Mouse (Mus musculus): ENCODE measurements around the gene Bank1. TPM values are rescaled to one million over a fixed set of nuclear protein-coding genes. Genes with fewer than 3 reads are reported as not detected.

Bank1 gene
- total RNA-seq, 2 experiments from 2014 or later, result 1.2 to 2.6 TPM

DNA sequence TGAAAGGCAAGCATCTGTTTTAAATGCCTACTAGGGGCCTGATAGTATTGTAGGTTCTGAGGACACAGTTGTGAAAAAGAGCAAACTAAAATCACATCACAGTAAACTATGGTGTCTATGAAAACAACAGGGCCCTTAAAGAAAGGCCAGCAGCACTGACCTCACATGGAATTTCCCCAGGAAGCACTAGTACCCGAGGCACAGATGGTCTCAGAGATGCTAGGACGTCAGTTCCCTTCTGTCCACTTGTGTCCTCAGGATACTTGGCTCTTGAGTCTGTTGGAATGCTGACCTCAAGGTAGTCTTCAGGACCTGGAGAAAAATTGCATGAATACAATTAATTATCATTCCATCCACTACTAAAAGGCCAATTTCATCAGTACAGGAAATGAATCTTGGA, 71.2 kb downstream of the Bank1 start:
- no peak for ATAC-seq (replicated peaks; ENCODE audit: poor library complexity)

DNA sequence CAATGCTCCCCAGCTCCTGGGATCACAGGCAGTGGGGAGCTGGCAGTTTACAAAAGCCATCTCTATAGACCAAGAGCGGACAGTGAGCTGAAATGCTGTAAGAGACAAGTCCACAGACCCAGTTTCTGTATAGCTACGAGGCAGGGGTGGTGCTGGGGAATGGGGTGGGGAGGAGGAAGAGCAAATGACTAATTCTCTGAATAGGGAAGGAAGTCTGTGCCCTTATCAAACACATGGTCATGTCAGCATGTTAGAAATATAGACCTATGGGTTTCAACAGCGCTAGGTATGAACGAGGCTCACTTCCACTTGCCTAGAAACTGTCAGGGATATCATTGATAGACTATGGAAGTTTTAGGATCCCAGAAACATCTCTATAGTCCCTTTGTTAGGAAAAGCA, 73.0 kb downstream of the Bank1 start:
- ATAC-seq (replicated peaks; ENCODE audit: poor library complexity), result peak; percentile 98

DNA sequence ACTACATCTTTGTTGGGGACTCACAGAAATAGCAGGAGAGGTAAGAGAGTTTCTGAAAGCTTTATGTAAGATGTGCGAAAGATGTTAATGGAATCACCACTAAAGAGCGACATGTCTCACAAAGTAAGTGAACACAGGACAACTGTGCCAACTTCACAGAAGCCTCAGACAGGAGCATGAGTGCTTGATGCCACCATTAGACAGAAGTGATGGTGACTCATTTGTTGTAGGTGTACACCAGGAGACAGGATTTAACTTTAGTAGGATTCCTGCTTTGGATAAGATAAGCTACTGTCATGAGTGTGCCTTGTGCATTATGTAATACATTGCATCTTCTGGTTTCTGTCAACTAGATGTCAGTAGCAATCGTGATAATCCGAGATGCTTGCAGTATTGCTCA, 74.3 kb downstream of the Bank1 start:
- no peak for ATAC-seq (replicated peaks; ENCODE audit: poor library complexity)

GRCm38 (mm10) chr3:136247331-136247730, 78.5 kb downstream of the Bank1 start:
- ATAC-seq (replicated peaks; ENCODE audit: poor library complexity), result peak; percentile 85

DNA sequence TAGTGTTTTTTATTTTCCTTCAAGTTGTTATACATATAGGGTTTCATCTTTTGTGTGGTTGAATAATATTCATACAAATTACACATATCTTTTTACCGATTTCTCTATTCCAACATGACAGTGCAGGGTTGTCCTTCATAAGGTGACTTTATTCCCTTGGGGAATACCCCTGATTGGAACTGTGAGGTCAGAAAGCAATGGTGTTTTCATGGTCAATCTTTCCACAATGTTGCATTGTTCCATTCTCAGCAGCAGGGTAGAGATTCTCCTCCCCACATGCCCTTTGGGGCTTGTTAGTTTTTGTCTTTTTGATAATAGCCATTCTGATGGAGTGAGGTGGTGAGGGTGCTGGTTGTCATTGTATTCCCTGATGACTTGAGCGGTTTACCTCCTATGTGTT, 80.9 kb downstream of the Bank1 start:
- no peak for ATAC-seq (replicated peaks; ENCODE audit: poor library complexity)

- no peak for ATAC-seq (replicated peaks; ENCODE audit: poor library complexity)
Measured at GRCm38 (mm10) chr3:136238790-136239189, 87.1 kb downstream of the Bank1 start.

- no peak for ATAC-seq (replicated peaks; ENCODE audit: poor library complexity)
Measured at GRCm38 (mm10) chr3:136233507-136233906, 92.4 kb downstream of the Bank1 start.

DNA sequence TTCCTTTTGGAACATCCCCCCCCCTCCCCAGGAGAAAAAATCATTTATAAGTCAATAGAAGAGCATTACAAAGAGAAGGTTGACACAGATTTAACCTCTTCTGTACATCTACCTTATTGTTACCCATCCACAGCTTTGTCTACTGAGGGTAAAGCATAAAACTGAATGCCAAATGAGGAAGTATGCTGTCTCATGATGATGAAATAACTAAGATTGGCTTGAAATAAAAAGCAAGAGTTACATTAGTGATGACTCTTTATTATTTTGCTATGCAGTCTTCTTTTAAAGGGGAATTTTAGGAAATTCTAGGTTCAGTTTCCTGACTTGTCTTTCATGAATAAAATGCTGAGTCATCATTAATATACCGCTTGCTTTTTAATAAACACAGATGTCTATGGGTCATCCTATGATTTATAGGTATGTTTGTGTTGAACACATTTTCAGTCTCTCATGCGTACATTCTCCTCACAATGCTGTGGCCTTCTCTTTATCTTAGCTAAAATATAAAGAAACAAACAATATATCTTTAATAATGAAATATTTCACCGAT, 95.2 kb downstream of the Bank1 start:
- ATAC-seq (replicated peaks; ENCODE audit: poor library complexity), result peak; percentile 85

GRCm38 (mm10) chr3:136189661-136190228, 136.1 kb downstream of the Bank1 start:
- ATAC-seq (replicated peaks; ENCODE audit: poor library complexity), result no peak

DNA sequence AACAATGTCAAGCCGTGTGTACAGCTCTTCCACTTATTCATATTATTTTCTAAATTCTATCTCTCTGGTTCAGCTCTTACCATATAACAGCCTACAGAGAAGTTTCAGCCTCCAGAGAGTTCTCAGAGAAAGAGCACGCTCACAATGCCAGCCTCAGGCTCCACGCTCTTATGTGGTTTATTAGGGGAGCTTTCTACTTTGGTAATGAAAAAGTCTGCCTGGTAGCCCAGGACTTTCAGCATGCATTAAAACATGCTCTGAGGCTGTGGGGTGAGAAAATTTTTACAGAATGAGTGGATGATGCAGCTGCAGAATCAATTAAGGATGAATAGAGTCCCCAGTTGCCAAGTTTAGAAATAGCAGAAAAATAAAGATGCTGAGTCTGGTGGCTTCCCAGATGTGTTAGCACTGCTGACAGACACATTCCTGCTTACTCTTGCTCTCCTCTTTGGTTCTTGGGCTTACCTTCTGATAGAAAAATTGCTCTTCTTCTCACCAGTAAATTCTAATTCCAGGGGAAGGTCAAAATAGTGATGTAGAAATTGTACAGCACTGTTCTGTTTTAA, 139.2 kb downstream of the Bank1 start:
- no peak for ATAC-seq (replicated peaks; ENCODE audit: poor library complexity)

DNA sequence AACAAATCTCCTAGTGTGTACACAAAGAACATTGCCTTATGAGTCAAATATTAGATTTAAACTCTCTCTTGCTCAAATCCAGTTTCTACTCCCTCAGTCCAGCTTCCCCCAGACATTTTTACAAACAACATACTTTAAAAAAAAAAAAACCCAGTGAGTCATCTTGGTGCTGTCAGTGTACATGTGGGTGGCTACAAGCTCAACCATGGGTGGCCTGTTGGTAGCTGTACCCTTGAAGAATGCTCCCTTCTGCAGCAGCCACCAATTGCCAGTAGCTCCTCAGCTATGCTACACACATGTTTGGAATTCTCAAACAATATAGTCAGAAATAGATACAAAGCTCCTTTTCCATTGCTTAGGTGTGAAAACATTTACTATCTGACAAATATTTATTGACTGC, 154.2 kb downstream of the Bank1 start:
- ATAC-seq (replicated peaks; ENCODE audit: poor library complexity), result no peak

GRCm38 (mm10) chr3:136168071-136168470, 157.8 kb downstream of the Bank1 start:
- ATAC-seq (replicated peaks; ENCODE audit: poor library complexity), result no peak

- no peak for ATAC-seq (replicated peaks; ENCODE audit: poor library complexity)
Measured at GRCm38 (mm10) chr3:136166671-136167070, 159.2 kb downstream of the Bank1 start.

DNA sequence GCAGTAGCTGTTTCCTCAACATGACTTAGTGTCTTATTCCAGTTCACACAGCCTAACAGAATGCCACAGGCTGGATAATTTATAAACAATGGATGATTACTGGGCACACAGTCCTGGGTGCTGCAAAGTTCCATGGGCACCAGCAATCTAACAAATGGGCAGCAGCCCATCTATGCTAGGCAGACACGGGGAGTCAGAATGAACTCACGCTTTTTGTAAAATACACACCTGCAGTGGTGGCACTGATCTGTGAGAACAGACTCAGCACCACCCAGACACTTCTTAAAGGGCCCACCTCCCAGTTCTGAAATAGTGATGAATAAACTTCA, 159.9 kb downstream of the Bank1 start:
- ATAC-seq (replicated peaks; ENCODE audit: poor library complexity), result no peak

GRCm38 (mm10) chr3:136165167-136166032, 160.5 kb downstream of the Bank1 start:
- ATAC-seq (replicated peaks; ENCODE audit: poor library complexity), result peak; percentile 29; the same call in 1 of the 2 replicates

- no peak for ATAC-seq (replicated peaks; ENCODE audit: poor library complexity)
Measured at GRCm38 (mm10) chr3:136158059-136158458, 167.8 kb downstream of the Bank1 start.

- ATAC-seq (replicated peaks; ENCODE audit: poor library complexity), result no peak
Measured at GRCm38 (mm10) chr3:136155555-136155954, 170.3 kb downstream of the Bank1 start.

DNA sequence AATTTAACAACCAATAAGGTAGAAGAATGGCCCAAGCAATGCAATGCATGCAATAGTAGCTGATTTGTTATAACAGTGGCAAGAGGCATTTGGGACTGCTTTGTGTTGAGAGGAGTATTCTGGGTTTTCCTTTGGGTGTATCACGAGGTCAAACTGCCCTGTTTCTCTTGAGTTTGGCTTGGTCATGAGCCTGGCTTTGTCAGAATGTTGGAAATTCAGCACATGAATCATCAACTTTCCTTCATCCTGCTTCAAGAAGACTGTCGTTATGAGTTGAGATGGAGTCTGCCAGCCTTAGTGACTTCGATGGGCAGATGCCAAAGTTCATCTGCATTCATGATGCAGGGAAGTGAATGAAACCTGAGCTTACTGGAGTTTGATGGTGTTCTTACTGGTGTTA, 175.0 kb downstream of the Bank1 start:
- no peak for ATAC-seq (replicated peaks; ENCODE audit: poor library complexity)

GRCm38 (mm10) chr3:136147166-136147565, 178.7 kb downstream of the Bank1 start:
- ATAC-seq (replicated peaks; ENCODE audit: poor library complexity), result no peak

- ATAC-seq (replicated peaks; ENCODE audit: poor library complexity), result no peak
Measured at GRCm38 (mm10) chr3:136132013-136132412, 193.9 kb downstream of the Bank1 start.

- no peak for ATAC-seq (replicated peaks; ENCODE audit: poor library complexity)
Measured at GRCm38 (mm10) chr3:136115478-136116215, 210.2 kb downstream of the Bank1 start.
